Mouse (Mus musculus) olfactory bulb, adult 2 months (tissue): ENCODE measurements around the gene Gal.

Experiments
- CTCF ChIP-seq: fragments of 200-500 bp; IDR thresholded peaks from 2 replicates; pipeline ENCODE4 v1.5.1; 2012; ENCODE audit warnings: low read depth, mild to moderate bottlenecking, low read length, moderate library complexity; ENCODE audit not compliant: insufficient read depth
- POLR2A ChIP-seq: fragments of 200-500 bp; IDR thresholded peaks from 2 replicates; pipeline ENCODE4 v1.6.1; 2012; ENCODE audit warnings: mild to moderate bottlenecking, low read depth, low read length, moderate library complexity; ENCODE audit not compliant: insufficient read depth

DNA sequence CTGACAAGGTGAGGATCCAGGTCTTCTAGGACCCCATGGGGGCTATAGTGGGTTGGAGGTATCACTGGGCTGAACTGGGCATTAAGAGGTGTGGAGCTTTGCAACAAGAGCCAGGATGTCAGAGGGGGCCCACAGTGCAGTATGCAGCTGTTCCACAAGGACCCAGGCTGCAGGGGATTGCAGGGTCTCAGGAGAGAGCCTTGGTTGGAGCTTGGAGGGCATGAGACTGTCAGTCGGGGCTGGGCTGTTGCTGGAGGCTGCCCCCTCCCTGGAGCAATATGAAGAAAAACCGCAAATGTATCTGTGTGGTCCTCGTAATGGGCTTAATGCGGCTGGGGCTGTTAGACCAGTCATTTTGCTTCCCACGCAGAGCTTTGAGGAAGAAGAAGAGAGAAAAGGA is 26.3 kb upstream of the Gal start:
- TF ChIP-seq CTCF (no peak), POLR2A (no peak)
